Mouse (Mus musculus): ENCODE measurements at regions not wholly inside any gene's neighbourhood (a gene's known extent, or its start where the extent isn't known, plus 50 kb on each side); places are given as distances from the start of the nearest gene placed in this dataset.

- TF ChIP-seq CTCF (conservative IDR thresholded peaks at IDR 0.05; ENCODE audit: insufficient read depth, insufficient read length, low read depth, low read length) (no peak), POLR2A (IDR thresholded peaks at IDR 0.05; ENCODE audit: low read depth, low read length) (no peak)
Measured at GRCm38 (mm10) chr10:30326861-30327260, 126.5 kb upstream of the Cenpw start.

All from kidney, adult 2 months (tissue).